Mouse (Mus musculus) bone marrow macrophage, adult 2 months (primary cell): ENCODE measurements around the gene Tm7sf2.

Source experiments
- CTCF ChIP-seq: IDR thresholded peaks from 2 replicates; pipeline ENCODE4 v1.5.1; 2012; ENCODE audit warnings: low read depth, mild to moderate bottlenecking, low read length, moderate library complexity
- POLR2A ChIP-seq: IDR thresholded peaks from 2 replicates; pipeline ENCODE4 v1.6.1; 2012; ENCODE audit warnings: mild to moderate bottlenecking, low read depth, low read length, borderline replicate concordance

- TF ChIP-seq CTCF: no peak
- TF ChIP-seq POLR2A: no peak
Observed at GRCm38 (mm10) chr19:6113116-6113515, 44.9 kb upstream of the Tm7sf2 start.
